Mouse (Mus musculus) midbrain, embryonic 10.5 days (tissue): ENCODE results near the gene Mageh1. TPM values are rescaled to one million over a fixed set of nuclear protein-coding genes. Genes with fewer than 3 reads are reported as not detected.

ENCODE experiments used
- polyA plus RNA-seq: library from polyadenylated mRNA; unstranded; fragments of >200 nt; fragmentation: Nextera tagmentation; extraction: Ambion mirVana; gene quantifications from 2 replicates; pipeline ENCODE4 v1.2.1, GENCODE M21; 2016

Mageh1 gene
- polyA plus RNA-seq, 1 experiment from 2014 or later: 95.0 TPM

Other genes with a start within 250 kb of the Mageh1 start
- 7.1 and 9.3 TPM in 2 replicates for gene Usp51, start 31.1 kb downstream of the Mageh1 start, polyA plus RNA-seq
- 0.45 and 0.56 TPM in 2 replicates for gene Foxr2, start 81.2 kb upstream of the Mageh1 start, polyA plus RNA-seq
- gene Rragb, start 102.4 kb upstream of the Mageh1 start, polyA plus RNA-seq: 7.0 TPM in 2 replicates
- gene Klf8, start 199.9 kb upstream of the Mageh1 start, polyA plus RNA-seq: 1.2 and 2.2 TPM in 2 replicates